Mouse (Mus musculus) thymus, postnatal 36 days (tissue): ENCODE data around the gene Lrrc38.
"Not testable (repeated sequence)": the region's sequence is repeated elsewhere in the genome, so short reads cannot be mapped to it uniquely, and the experiment has no call there.

Source experiments
- DNase-seq, 2 experiments: peaks; one replicate each; pipeline ENCODE4 v3.0.0; 2022; ENCODE audit warnings: mixed read lengths in 2 of 2

The Lrrc38 gene

DNA sequence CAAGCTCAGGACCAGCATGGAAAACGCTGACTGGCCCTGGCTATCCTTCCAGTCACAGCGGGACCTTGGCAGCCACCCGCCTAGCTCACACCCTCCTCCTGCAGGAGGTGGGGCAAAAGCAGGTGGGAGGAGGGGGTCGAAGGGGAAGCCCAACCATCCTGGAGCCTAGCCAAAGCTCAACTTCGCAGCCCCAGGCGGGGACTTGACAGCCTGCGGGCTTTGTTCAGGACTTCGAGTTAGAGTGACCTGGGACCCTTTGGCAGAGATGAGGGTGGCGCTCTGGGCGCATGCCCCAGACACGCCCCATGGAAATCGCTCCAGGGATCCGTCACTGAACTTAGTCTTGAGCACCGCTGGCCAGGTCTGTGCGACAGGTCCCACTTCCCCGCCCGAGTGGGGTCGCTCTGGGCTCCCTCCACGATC, at the start of gene Lrrc38:
Gene Lrrc38, plus strand, starts transcription at position 274 of the 423 bp plus-strand sequence.
- DNase-seq, result no peak

- DNase-seq, result no peak
Measured at GRCm38 (mm10) chr4:143300113-143300688, 49.4 kb upstream of the Lrrc38 start.

DNA sequence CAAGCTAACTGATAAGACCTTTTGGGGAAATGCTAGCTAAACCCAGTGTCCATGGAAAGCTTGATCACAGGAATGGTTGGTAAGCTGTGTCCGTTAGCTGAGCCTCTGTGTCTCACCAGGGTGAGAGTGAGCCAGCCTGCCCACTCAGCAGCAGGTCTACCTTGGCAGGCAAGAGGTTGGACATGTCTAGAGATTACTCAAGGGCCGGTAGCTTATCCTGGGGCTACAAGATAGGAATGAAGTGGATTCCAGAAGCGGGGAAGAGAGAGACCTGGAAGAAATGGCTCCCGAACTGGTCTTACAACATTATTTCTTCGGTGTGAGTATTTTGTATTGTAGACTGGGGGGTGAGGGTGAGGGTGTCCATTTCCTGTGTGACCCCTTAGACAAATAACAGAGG, 48.5 kb upstream of the Lrrc38 start:
- DNase-seq, result no peak

DNA sequence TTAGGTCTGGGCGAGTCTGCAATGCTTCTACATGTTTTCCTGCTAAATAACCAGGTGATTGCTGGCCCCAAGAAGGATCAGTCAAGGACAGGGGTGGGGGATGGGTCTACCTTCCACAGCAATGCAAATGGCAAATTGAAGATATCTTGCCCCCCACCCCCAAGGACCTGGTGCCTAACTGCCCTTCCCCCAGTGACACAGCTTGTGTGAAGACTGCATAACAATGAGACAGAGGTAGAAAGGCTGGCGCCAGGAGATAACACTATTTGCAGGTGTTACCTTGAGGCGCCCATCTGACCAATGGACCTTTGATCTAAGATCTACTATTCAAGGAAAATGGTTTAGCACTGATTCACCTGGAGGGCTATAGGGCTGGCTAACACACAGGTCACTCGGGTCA, 47.7 kb upstream of the Lrrc38 start:
- no peak for DNase-seq

DNA sequence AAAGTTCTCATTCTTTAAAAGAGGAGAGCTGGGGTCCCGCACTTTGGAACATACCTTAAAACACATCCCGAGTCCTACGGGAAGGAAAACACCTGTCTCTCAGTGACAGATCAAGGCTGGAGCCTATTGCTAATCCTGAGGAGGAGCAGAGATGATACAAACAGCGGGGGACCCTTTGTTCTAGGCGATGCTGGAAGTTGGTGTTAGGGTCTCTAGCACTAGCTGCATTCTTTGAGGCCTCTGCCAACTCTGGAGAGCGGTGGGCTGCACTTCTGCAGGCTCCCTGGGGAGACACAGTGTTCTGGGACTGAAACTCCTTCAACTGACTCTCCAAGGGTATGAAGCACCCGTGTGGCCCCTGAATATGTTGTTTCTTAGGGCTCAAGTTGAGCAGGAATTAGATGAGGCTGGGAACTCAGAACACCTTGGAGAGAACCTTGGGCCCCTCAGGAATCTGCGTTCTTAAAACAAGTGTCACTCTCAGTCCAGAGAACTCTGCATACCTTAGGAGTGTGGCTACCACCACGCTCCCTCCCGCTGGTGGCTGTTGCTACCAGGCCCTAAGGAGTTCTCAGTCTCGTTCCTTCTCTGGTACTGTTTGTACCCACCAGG, 47.2 kb upstream of the Lrrc38 start:
- no peak for DNase-seq

- DNase-seq, result no peak
Measured at GRCm38 (mm10) chr4:143305031-143305430, 44.5 kb upstream of the Lrrc38 start.

- no peak for DNase-seq
Measured at GRCm38 (mm10) chr4:143305987-143306772, 43.4 kb upstream of the Lrrc38 start.

DNA sequence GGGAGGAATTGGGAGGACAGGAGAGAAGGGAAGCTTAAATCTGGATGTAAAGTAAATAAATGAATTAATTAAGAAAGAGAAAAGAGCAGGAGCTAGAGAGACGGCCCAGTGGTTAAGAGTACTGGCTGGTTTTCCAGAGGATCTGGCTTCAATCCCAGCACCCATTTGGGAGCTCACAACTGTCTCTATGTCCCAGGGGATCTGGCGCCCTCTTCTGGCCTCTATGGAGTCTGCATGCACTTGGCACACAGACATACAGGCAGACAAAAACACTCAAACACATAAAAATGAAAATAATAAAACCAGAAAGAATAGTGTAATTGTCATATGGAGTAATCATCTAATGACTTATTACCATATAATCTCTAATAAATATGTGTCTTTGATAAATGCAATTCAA, 38.2 kb upstream of the Lrrc38 start:
- no peak for DNase-seq

GRCm38 (mm10) chr4:143313299-143313698, 36.3 kb upstream of the Lrrc38 start:
- DNase-seq, result no peak

GRCm38 (mm10) chr4:143324176-143324924, 25.2 kb upstream of the Lrrc38 start:
- DNase-seq, result no peak

DNA sequence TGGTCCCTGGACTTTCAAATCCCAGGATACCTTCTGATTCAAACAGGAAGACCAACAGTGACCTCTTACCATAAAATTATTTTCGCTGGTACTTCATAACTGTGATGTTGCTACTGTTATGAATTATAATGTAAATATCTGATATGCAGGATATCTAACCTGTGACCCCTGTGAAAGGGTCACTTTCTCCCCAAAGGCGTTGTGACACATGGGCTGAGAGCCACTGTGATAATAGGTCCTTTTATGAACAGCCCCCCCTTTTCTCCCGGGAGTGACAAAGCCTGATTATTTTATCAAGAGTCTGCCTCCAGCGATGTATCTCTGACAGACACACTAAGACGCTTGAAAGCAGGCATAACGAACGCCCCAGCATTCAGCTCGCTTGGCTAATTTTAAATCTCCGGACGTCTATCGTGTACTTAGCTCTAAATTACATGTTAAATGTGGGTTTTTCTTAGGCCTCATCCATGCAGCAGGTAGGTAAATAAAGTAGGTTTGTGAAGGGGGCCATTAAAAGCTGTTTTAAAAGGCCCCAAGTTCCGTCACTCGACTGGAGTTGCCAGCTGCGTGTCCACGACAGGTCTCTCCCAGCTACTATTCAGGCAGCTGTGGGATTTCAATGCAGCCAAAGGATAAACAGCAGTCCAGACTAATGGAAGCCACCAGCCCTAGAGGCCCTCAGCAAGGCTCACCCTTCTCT, 24.5 kb upstream of the Lrrc38 start:
- no peak for DNase-seq

DNA sequence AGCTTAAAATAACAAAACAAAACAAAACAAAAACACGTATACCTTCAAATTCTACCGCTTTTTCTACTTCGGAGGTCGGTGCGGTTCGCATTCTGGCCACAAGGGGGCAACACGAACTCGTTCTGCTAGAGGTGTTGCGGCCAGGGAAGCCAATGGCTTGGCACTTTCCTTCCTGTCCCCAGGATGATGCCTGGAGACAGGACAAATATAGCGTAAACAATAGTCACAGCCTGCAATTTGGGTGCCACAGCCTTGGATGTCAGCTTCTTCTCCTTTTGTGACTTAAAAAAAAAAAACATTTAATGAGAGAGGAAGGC, 24.0 kb upstream of the Lrrc38 start:
- peak; percentile 41 to 52 for DNase-seq

GRCm38 (mm10) chr4:143330566-143330965, 19.0 kb upstream of the Lrrc38 start:
- no peak for DNase-seq

- DNase-seq, result no peak
Measured at GRCm38 (mm10) chr4:143331787-143332186, 17.8 kb upstream of the Lrrc38 start.

DNA sequence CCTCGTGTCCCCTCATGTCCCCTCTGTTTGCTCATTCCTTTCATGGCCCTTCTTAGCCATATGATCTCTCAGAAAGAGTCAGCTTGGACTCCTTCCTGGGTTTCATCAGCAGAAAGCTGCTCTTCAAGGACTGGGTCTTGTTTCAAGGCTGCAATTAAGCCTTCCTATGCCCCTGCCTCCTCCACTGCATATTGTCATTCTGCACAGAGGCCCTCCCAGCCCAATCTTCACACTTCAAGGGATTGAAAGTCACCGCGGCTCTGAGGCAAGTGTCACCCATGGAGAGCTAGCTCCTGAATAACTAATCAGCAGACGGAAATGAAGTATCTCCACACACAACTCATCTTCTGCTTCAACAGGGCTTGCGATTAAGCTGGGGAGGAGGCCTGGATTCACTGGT, 15.4 kb upstream of the Lrrc38 start:
- no peak for DNase-seq

GRCm38 (mm10) chr4:143334995-143335394, 14.6 kb upstream of the Lrrc38 start:
- no peak for DNase-seq

GRCm38 (mm10) chr4:143336096-143336495, 13.5 kb upstream of the Lrrc38 start:
- DNase-seq, result no peak

DNA sequence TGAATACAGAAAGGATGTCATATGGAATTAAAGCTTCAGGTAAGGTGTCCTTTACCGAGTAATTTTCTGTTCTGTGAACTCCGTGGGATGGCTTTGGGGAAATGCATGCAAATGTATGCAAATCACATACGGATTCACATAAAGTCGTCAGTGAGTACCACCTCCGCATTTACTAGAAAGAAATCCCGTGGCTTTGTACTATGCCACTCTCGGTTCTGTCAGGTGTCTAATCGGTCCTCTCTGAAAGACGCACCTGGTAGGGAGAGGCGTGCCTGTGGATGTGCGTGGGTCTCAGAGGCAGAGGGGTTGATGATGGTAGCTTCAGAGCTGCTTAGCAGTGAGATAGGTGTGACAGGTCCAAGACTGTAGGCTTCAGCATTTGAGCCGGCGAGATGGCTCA, 9.7 kb upstream of the Lrrc38 start:
- no peak for DNase-seq

DNA sequence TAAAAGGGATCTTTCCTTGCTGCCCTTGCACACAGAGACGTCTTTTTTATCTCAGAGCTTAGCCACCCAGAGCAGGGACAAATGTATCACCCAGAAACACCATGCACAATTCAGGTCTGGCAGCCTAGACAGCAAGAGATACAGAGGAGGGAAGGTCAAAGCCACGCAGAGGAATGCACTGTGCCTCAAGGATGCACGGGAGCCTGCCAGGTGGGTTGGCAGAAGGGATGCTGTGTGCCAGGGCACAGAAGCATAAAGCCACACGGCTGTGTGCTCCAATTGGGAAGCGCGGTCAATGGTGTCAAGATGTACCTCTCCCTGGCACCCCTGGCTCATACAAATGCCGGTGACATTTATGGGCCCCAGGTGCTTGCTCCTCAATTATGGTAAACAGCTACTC, 8.1 kb upstream of the Lrrc38 start:
- no peak for DNase-seq

GRCm38 (mm10) chr4:143345491-143345890, 4.1 kb upstream of the Lrrc38 start:
- not testable (repeated sequence) for DNase-seq

DNA sequence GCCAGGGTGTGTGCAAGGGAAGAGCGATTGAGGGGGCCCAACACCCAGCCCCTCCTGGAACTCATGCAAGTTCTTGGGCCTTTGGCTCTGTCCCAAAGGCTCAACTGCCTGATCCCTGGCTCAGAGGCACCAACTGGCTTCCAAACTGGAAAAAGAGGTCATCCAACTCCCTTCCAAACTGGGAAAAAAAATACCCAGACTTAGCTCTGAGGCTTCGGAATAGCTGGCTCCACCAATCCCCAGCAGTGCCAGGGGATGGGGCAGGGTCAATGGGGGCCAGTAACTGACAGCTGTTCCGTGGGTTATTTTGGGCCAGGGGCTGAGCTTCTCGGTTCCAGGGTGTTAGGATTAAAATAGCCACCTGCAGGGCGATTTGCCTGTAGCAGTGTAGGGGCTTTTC, 879 bp upstream of the Lrrc38 start:
- DNase-seq, result no peak

- DNase-seq, result no peak
Measured at GRCm38 (mm10) chr4:143350047-143351015, 774 bp downstream of the Lrrc38 start.
